Comparison of ENCODE assay signal across 8 mouse cellular contexts in the genomic region with DNA sequence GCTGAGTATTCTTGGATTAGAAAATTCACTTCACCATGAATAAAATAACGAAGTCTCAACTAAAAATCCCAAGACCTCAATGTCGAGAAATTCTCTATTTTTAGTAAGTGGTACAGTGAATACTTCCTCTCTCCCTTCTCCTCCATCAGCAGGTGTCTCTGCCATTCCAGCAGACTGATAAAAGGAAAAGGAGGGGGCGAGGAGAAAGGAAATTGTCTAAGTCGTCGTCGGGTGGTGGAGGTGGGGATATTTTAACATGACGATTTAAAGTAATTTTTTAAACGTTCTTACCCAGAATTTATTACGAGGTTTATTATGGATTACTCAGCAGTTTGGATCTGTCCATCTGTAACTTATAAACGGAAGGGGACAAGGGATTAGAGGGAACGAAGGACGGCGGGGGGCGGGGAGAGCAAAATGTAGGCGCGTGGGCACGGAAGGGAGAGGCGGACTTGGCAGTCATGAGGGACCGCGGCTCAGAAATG. TPM values are rescaled to one million over a fixed set of nuclear protein-coding genes. Genes with fewer than 3 reads are reported as not detected.
DNase-seq lines count a peak whose midpoint lies in the region; ATAC-seq lines count a peak whose summit lies in the region.

No protein-coding gene starts in this region.

- H3K27ac ChIP-seq in intestine, embryonic 14.5 days (ENCODE audit: low read depth), result no peak overlapping the region
- peak overlapping the region; percentile 93 for H3K27ac ChIP-seq in midbrain, embryonic 14.5 days (replicated peaks; ENCODE audit: low read depth, low read length)

- H3K36me3 ChIP-seq in intestine, embryonic 14.5 days (ENCODE audit: control insufficient read depth, insufficient read depth, low read length), result no peaks in the 10 kb centered on the region
- no peaks in the 10 kb centered on the region for H3K36me3 ChIP-seq in midbrain, embryonic 14.5 days (ENCODE audit: control insufficient read depth, insufficient read depth, low read length)

- H3K9ac ChIP-seq in intestine, embryonic 14.5 days (ENCODE audit: low read length), result peak overlapping the region; percentile 64
- H3K9ac ChIP-seq in midbrain, embryonic 14.5 days (replicated peaks; ENCODE audit: low read length), result peak overlapping the region; percentile 78

- H3K9me3 ChIP-seq in intestine, embryonic 14.5 days (ENCODE audit: control insufficient read depth, low read length), result no peaks in the 10 kb centered on the region
- no peaks in the 10 kb centered on the region for H3K9me3 ChIP-seq in midbrain, embryonic 14.5 days (ENCODE audit: control insufficient read depth, low read length)

- peak; percentile 55 for DNase-seq in embryo, embryonic 11 days
- DNase-seq in embryo, embryonic 9.5 days (ENCODE audit: extremely low spot score), result no peak
- peak; percentile 72 for DNase-seq in retina, postnatal 1 day
- no peak for DNase-seq in retina, embryonic 14.5 days (ENCODE audit: low spot score)
- DNase-seq in intestine, embryonic 14.5 days (ENCODE audit: low spot score), result no peak
- peak; percentile 71 for DNase-seq in midbrain, embryonic 14.5 days
- DNase-seq in gastrocnemius, postnatal 14 days, result no peak
- DNase-seq in gastrocnemius, adult 18-20 months (ENCODE audit: low spot score), result no peak

- intact Hi-C loops in gastrocnemius, postnatal 14 days (cut with DNase I; ENCODE audit: low total_unique reads), result no loop called here

- H3K27me3 ChIP-seq in intestine, embryonic 14.5 days (replicated peaks; ENCODE audit: control insufficient read depth, insufficient read depth, low read length), result peaks cover 18% of the 10 kb centered on the region
- H3K27me3 ChIP-seq in midbrain, embryonic 14.5 days (ENCODE audit: control insufficient read depth, insufficient read depth, low read length), result peaks cover 3% of the 10 kb centered on the region; the same call in 1 of the 2 replicates

- ATAC-seq in intestine, embryonic 14.5 days (replicated peaks; ENCODE audit: low FRiP score, low TSS enrichment, low read depth), result no peak
- no peak for ATAC-seq in midbrain, embryonic 14.5 days (ENCODE audit: low FRiP score, low TSS enrichment)

- no peaks in the 10 kb centered on the region for H3K4me1 ChIP-seq in intestine, embryonic 14.5 days (replicated peaks; ENCODE audit: control insufficient read depth, insufficient read depth, low read length)
- H3K4me1 ChIP-seq in midbrain, embryonic 14.5 days (ENCODE audit: control insufficient read depth, insufficient read depth, low read length), result no peaks in the 10 kb centered on the region

- peak overlapping the region; percentile 82 for H3K4me2 ChIP-seq in intestine, embryonic 14.5 days (ENCODE audit: low read length)
- peak overlapping the region; percentile 87 for H3K4me2 ChIP-seq in midbrain, embryonic 14.5 days (ENCODE audit: low read length)

- H3K4me3 ChIP-seq in intestine, embryonic 14.5 days (ENCODE audit: low read depth, low read length), result peak overlapping the region; percentile 80
- H3K4me3 ChIP-seq in midbrain, embryonic 14.5 days (replicated peaks; ENCODE audit: low read depth, low read length), result peak overlapping the region; percentile 69

- 7% methylated on average over 20 of the region's 20 CpGs for WGBS in intestine, embryonic 14.5 days
- 5% methylated on average over 20 of the region's 20 CpGs for WGBS in midbrain, embryonic 14.5 days

RNA-seq across cellular contexts. Expression of gene Hectd2, which starts 0.8 kb away (rescaled TPM):
- polyA plus RNA-seq in intestine, embryonic 14.5 days (2014; fragmentation: Nextera tagmentation; extraction: Ambion mirVana), result 2.8 and 3.5 TPM in 2 replicates
- polyA plus RNA-seq in midbrain, embryonic 14.5 days (2014; fragmentation: Nextera tagmentation; extraction: Ambion mirVana), result 14.8 and 16.4 TPM in 2 replicates
- 1 to 10 TPM; 2.8 to 3.4 TPM for total RNA-seq in gastrocnemius, postnatal 14 days (2021)
- total RNA-seq in gastrocnemius, adult 18-20 months (2021), result 1 to 10 TPM; 5.4 to 6.4 TPM

Comparison
In these comparisons a context has a peak if more than half of its experiments do, and no peak if none do; other contexts are left out.
1. DNase-seq: peak in embryo, embryonic 11 days (single experiment), retina, postnatal 1 day (single experiment) and midbrain, embryonic 14.5 days (single experiment); none in embryo, embryonic 9.5 days (single experiment), retina, embryonic 14.5 days (single experiment), intestine, embryonic 14.5 days (single experiment), gastrocnemius, postnatal 14 days (single experiment) and gastrocnemius, adult 18-20 months (single experiment).